Mouse (Mus musculus) adipocyte (in vitro differentiated cells): Measurements from ENCODE around the gene Sox4.
A peak's percentile ranks its signal among the peaks of the same experiment; 100 is the strongest.

Source experiments
- DNase-seq: peaks from one replicate; pipeline ENCODE4 v3.0.0-alpha.2; 2016; ENCODE audit warnings: low spot score

Gene Sox4

DNA sequence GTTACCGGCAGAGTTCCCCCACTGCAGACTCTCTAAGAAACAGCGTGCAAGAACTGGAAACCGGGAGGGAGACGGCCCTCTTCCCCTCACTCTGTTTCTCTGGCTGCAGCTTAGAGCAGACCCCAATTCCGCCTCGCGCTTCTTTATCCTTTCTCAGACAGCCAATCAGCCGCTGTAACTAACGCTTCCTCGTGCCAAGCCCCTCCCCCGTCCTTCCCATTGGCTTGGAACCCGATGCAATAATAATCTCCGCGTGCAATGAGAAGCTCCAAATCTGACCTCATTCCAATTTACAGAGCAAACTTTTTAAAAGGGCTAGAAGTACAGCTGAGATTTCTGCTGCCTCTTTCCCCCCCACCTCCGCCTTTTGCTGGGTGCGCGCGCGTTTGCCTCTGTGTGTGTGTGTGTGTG, at the start of gene Sox4:
TSS of gene Sox4 (minus strand) at position 133 of the 411 bp plus-strand sequence.
- DNase-seq, result peak; percentile 97

DNA sequence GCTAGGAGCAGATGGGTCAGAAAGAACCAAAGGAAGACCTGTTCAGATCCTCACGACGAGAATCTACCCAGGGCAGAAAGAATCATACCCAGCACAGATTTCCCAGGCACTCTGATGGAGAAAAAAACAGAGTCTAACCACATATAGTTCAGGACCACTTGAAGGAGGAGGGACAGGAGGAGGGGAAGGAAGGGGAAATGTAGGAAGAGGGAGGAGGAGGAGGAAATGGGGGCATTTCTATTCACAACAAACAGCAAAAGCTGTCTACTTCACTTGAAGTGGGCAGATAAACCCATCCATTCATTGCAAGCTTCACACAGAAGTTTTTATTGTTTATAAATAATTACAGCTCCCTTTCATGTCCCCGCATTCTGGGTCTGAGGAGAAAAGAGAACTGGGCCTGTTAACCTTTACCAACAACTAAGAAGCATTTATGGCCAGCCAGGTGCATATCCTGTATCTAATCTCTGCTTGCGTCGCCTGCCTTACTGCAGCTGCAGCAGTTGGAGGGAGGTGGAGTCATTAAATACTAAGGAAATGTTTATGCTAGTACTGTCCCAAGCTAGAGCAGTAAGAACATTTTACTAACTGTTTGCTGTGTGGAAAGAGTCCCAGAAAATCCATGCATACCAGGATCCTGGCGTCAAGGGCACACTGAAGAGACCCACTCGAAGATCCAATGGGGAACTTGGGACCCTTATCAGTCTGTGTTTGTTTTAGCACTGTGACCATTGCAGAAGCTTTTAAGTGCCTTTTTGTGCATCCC, 38.6 kb upstream of the Sox4 start:
- no peak for DNase-seq

DNA sequence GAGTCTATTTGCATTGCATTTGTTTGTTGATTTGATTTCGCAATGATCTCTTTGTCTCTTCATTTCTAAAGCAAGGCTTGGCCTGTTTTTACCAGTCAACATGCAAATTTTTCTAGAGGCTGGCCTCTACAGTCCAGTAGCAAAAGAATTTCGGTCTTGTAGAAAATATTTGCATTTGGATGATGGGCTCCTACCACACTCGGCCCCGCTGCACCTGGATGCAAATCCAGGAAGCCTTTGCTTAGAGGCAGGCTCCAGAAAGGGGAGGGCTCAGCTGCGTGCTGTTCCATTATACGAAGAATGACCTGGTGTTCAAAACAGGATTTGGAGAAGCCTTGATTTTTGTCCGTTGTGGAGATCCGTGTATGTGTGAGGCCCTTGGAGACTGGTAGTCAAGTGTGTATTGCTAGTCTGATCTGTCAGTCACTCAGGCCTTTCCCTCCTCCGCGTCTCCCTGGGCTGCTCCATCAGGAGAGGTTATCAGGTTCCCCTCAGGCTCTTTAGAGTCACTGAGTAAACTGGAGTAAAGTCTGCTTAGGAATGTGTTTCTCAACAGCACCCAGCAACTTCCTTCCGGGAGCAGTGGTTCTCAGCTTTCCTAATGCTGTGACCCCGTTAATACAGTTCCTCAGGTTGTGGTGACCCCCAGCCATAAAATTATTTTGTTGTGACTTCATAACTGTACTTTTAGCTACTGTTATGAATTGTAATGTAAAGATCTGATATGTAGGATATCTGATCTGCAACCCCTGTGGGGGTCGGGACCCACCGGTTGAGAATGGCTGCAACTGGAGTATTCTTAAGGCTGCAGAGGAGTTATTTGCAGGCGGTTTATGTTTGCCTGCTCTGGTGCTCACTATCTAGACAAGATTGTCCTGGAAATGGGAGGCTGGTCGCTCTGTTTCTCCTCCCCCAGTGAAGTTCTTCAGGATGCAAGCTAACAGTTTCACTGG, 35.5 kb upstream of the Sox4 start:
- DNase-seq, result peak; percentile 8

DNA sequence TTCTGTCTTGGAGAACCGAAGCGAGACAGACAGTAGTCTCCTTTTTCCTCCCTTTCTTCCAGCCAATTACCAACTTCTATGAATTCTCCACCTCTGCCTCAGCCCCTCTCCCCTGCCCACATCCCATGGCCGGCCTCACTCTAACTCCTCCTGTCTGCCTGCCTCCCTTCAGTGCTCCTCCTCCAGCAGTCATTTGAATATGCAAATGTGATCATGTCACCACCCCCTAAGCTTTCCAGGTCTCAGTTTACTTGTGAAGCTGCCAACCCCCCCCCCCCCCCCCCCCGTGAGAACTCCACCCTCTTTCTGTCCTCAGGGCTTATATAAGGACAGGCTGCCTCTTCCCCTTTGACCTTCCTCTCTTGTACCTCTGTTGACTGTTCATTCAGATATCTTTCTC, 27.2 kb upstream of the Sox4 start:
- DNase-seq, result no peak

DNA sequence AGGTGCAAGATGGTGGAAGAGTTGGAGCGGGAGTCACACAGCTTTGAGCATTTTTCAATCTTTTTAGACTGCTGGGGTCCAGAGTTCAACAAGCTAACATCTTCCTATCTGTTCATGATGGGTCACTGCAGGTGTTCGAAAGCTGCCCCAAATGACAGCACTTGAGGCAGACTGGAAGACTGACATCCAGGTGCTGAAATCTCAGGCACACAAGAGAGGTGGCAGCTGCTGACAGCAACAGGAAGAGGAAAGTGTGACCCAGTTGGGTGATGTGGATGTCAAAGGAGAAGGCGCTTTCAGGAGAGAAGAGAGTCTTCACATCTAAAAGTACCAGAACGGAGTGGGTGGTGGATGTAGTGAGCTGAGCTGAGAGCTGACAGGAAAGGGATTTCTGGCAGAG, 21.5 kb upstream of the Sox4 start:
- no peak for DNase-seq

DNA sequence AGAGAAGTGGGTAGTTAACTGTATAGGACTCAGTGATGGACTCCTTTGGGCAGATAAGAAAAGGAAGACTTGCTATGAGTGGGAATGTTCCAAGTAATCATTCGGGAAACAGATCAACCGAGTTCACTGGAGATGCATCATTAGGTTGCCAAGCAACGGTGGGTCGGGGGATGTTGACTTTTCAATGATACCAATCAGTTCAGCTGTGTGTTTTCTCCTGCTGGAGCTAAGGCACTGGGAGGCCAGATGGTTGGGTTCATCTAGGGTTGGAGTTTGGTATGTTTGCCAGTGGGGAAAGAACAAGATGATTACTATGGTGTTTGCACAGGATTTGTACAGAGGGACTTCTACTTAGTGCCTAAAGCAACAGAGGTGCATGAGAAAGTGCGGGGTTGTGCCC, 21.1 kb upstream of the Sox4 start:
- no peak for DNase-seq

DNA sequence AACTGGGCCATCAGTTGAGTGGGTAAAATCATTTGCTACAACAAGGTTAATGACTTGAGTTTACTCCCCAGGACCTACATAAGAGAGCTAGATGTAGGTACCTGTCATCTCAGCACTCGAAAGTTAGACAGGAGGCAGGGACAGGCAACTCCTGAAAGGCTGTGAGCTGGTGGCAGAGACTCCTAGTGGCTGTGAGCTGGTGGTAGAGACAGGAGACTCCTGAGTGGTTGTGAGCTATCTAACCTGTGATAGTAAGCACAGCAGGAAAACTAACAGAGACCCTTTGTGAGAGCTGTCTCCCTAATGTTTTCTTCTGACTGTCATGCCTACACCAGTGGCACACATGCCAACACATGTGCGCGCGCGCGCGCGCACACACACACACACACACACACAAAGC, 7.4 kb upstream of the Sox4 start:
- no peak for DNase-seq

DNA sequence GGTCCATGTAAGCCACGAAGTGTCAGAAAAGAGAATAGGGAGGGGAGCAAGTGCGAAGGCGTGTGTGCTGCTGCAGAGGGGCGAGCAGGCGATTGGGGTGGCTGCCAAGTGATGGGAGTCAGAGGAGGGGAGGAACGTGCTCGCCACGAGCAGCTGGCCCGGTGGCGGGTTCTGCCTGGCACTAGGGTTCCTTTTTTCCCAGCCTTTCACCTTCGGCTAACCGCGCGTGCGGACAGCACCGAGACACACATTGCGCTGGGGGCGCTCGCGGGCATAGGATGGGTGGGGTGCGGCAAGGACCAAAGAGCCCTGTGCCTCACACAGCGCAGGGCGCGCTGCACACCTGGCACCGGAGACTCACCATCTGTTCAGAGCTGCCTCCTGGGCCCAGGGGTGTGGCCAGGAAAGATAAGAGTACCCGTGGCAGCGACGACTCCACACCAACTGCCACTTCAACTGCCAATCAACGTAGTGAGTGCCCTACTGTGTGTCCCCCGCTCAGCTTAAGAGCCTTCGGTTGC, 6.0 kb upstream of the Sox4 start:
- DNase-seq, result no peak

DNA sequence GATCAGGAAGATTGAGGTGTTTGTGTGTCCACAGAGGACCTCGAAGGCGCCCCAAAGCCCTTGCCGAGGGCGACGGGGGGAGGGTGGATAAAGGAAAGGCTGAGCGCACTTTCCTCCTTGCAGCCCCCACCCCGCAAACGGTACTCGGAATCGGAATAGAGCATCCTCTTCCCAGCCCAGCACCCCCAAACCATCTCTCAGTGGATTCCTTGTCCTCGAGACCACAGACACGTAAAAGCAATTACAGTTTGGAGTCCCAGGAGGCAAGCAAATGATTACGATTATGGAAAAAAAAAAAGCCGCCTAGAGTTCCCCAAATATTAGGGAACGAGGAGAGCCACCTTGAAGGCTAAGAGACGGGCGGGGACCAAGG, 5.5 kb upstream of the Sox4 start:
- DNase-seq, result no peak

DNA sequence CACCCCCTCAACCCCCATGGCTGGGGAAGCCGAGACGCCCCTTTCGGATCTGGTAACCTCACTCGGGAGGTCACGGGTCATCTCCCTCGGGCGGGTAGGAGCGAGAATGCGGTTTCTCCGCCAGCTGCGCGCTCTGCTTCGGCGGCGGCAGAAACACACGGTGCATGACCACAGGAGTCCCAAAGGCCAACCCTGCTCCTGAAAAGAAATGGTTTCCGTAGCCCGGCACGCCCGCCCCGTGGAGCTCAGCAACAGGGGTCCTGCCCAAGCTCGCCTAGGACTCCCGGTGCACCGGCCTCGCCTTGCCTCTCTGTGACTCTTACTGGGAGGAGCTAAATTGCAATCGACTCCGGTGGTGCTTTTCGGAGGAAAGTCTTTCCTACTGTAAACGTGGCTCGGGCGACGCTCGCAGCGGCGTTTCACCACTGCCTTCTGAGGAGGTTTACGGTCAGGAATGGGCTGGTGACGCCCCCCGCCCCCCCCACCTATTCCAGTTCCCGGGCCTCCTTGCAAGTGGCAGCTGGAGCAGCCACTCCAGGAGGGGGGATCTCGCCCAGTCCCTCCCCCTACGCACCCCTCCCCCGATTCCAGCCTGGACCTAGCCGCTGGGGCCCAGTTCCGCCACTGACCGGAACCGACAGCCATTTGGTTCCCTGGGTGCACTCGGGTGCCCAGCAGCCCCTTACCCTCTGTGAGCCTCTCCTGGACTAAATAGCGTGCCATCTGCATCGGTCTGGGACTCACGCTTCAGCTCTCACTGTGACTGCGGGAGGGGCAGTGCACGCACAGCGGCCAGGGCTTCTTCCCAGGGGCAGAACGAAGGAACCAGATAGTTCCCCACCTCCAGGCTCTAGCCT, 4.9 kb upstream of the Sox4 start:
- peak; percentile 80 for DNase-seq

DNA sequence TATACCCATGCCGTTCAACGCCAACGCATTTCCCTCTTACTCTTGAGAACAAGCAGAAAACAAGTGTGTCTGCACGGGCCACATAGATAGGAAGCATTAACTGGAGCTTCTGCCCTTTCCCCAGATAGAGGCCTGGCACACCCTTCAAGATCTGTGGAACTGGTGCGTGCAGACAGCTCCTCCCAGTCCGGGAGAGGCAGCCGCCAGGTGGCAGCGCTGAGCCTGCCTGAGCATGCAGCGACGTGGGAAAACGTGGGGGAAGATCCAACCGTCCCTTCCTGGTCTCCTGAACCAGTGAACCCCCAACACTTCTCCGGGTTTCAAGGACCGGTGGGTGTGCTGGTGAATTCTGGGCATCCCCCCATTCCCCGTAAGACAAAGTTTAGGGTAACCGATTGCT, 4.3 kb upstream of the Sox4 start:
- peak; percentile 92 for DNase-seq

DNA sequence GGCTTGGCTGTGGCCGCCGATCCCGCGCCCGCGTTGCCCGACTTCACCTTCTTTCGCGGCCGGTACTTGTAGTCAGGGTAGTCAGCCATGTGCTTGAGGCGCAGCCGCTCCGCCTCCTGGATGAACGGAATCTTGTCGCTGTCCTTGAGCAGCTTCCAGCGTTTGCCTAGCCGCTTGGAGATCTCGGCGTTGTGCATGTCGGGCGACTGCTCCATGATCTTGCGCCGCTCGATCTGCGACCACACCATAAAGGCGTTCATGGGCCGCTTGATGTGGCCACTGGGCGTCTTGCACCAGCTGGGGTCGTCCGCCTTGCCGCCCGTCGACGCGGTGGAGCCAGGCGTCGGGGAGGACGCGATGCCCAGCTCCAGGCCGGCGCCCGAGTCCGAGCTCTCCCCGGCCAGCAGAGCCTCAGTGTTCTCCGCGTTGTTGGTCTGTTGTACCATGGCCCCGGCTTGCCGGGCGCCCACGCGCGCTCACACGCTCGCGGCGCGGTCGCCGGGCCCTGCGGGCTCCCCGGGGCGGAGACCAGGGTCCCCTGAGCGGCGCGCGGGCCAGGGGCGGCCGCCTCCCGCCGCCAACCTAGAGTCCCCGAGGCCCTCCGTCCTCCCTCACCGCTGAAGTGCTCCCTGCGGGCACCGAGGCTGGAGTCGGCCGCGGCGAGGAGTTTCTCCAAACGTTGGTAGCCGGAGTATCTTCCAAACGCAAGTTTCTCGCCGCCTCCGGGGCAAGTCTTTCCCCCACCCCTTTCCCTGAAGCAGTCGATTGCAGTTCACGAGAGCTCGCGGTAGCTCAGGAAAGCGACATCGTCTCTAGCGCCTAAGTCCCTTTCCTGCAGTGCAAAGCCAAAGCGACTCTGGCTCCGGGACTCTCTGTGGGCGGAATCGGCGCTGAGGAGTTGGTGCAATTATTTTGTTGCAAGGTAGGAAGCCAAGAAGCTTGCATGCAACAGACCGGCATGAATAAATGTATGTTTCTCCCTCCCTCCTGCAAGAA, 639 bp downstream of the Sox4 start:
- peak; percentile 85 for DNase-seq

DNA sequence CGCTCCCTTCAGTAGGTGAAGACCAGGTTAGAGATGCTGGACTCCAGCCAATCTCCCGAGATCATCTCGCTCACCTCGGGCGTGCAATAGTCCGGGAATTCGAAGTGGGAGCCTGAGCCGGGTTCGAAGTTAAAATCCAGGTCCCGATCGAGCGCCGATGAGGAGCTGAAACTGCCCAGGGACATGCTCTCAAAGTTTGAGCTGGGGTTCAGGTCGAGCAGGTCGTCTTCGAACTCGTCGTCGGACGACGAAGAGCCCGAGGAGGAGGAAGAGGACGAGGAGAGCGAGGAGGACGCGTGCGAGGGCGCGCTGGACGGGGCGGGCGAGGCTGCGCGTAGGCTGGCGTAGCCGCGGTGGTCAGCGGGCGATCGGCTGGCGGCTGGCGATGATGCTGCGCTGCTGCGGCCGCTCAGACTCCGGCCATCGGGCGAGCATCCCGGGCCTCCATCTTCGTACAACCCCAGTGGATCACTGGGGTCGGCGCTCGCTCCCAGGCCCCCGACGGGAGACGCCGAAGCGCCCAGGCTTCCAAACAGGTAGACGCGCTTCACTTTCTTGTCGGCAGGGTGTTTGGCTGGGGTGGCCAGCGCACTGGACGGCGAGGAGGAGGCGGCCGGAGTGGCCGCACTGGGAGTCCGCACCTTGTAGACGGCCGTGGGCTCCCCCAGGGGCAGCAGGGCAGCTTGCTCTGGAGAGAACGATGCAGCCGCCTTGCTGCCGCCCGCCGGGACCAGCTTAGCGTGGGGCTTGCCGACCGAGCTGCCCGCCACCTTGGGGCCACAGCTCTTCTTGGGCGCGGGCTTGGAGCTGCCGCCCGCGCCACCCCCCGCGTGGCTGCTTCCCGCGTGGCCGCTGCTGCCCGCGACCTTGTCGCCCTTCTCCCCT, 1.6 kb downstream of the Sox4 start:
- DNase-seq, result peak; percentile 34

DNA sequence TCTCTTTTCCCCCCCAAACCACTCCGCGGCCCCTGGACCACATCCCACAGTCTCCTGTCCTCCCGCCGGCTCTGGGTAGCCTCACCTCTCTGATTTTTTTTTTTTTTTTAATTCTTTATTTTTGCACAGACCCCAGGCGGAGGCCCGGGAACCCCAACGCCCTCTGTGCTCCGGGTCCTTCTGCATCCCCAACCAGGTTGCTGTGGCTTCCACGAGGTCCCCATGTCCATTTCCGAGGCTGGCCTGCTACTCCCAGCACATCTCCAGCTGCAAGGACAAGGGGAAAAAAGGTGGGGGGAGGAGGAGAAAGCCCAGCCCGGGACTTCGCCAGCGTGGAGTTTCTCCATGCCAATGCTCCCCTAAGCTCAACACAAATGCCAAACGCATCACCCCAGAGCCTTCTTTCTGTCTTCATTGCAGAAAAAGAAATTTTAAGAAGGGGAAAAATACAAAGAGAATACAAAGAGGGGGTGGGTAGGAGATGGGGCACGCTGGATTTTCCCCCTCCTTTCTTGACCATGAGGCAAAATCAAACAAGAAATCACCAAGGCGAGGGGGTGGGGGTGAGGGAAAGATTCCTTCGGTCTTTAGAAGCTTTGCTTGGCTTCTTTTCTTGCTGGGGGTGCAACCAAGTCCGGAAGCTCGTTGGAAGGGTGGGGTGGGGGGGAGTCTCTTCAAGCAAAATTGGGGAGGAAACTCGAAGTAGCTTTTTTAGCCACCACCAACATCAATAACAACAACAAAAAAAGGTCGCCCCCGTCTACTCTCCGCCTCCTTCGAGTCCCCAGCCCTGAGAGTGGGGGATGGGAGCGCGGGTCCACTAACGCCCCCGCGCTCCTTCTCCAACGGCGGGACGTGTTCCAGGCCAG, 2.7 kb downstream of the Sox4 start:
- DNase-seq, result peak; percentile 69

DNA sequence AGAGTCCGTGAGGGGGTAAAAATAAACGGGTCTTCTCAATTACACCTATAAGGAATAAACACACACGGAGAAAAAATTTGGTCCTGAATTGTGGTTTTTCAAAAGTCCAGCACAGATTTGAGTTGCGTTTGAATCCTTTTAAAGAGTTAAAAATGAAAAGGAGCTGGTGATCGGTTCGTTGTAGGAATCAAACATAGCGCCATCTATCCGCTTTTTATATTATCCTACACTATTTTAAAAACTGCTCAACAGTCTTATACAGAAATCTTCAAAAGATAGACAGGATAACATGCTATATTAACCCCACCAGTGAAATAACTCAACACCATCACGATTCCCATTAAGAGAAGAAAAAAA, 3.3 kb downstream of the Sox4 start:
- DNase-seq, result peak; percentile 65

DNA sequence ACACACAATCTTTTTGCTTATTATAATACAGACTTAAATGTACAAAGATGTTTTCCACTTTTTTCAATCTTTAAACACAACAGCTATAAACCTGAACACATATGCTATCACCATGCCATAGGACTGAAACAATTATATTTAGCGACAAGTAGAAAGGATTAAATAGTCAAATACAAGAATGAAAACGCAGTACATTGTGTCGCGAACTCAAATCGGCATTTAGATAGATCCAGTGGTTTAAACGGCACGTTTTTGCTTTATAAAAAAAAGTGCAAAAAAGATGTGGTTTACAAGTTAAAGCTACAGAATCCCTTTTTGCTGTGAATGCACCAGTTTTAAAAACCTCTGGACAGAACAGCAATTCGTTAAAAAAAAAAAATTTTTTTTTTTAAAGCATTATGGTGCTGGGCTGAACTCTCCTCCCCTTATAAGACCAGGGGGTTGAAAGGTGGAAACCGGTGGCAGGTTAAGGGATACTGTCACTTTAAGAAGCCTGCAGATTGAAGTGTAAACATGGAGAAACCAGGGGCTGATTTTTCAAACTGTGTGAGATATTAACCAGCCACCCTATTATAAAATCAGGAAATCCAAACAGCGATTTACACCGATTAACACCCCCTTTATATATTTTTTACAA, 4.1 kb downstream of the Sox4 start:
- peak; percentile 54 for DNase-seq

DNA sequence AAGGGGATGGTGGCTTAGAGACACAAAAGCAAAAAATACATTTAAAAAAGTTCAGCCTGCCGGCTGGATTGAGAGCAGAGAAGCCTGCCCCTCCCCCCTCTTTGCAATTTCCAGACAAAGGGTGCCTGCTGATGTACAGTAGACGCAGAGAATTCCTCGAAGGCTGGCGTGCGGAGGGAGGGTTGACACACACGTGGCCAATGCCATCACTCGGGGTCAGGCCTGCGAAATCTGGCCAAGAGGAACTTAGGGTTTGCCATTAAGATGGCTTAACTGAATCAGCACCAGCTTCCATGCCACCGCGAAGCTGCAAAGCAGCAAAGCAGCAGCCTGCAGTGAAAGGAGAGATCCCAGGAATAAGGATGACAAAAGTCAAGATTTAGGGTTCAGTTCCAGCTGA, 5.0 kb downstream of the Sox4 start:
- DNase-seq, result peak; percentile 24

DNA sequence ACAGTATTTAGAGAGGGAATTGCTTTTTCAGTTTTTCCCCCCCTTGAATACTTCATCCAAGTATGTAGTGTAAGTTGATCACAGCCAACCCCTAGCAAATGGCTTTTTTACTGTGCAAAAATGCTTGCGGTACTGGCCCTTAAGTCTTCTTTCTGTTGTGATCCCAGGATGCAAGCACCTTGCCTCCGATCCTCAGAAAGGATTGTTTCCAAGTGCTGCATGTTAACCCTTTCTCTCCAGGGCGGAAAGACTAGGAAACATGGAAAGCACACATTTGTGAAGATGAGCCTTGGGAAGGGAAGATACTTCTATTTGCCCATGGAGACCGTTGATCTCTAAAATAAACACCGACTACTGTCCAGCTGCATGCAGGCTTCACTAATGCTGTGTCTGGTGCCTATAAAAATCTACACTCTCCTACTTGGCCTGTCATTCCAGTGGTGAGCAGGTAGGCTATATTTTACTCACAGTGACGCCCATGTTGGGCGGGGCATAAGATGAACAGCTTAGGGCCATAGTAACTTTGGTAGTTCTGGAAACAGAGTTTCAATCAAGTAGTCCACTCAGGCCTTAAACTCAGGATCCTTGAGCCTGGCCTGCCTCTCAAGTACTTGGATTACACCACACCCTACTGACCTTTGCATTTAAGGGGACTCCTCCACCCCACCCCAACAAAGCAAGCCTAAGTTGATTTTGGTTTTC, 5.6 kb downstream of the Sox4 start:
- DNase-seq, result no peak
